Mouse (Mus musculus): ENCODE results near the gene Nars2.

Gene Nars2

GRCm38 (mm10) chr7:97072061-97072460, 120.8 kb downstream of the Nars2 start:
- no peak for DNase-seq (ENCODE audit: low spot score)

- DNase-seq (ENCODE audit: low spot score) = no peak
Measured at GRCm38 (mm10) chr7:97074974-97075373, 123.7 kb downstream of the Nars2 start.

GRCm38 (mm10) chr7:97076977-97077376, 125.7 kb downstream of the Nars2 start:
- no peak for DNase-seq (ENCODE audit: low spot score)

- DNase-seq (ENCODE audit: low spot score) = no peak
Measured at GRCm38 (mm10) chr7:97078685-97079084, 127.4 kb downstream of the Nars2 start.

GRCm38 (mm10) chr7:97079145-97079544, 127.8 kb downstream of the Nars2 start:
- no peak for DNase-seq (ENCODE audit: low spot score)

GRCm38 (mm10) chr7:97079651-97080365, 128.5 kb downstream of the Nars2 start:
- DNase-seq (ENCODE audit: low spot score) = no peak

- DNase-seq (ENCODE audit: low spot score) = no peak
Measured at GRCm38 (mm10) chr7:97080621-97081241, 129.4 kb downstream of the Nars2 start.

- DNase-seq (ENCODE audit: low spot score) = no peak
Measured at GRCm38 (mm10) chr7:97081242-97081958, 130.1 kb downstream of the Nars2 start, which contains the start of gene Gab2. Gene Gab2 (plus strand): TSS chr7:97081586.

- no peak for DNase-seq (ENCODE audit: low spot score)
Measured at GRCm38 (mm10) chr7:97081959-97082218, 130.6 kb downstream of the Nars2 start.

- DNase-seq (ENCODE audit: low spot score) = no peak
Measured at GRCm38 (mm10) chr7:97082219-97083101, 131.2 kb downstream of the Nars2 start.

GRCm38 (mm10) chr7:97083579-97083978, 132.3 kb downstream of the Nars2 start:
- DNase-seq (ENCODE audit: low spot score) = no peak

GRCm38 (mm10) chr7:97084181-97084580, 132.9 kb downstream of the Nars2 start:
- DNase-seq (ENCODE audit: low spot score) = no peak

- no peak for DNase-seq (ENCODE audit: low spot score)
Measured at GRCm38 (mm10) chr7:97085291-97085690, 134.0 kb downstream of the Nars2 start.

- DNase-seq (ENCODE audit: low spot score) = no peak
Measured at GRCm38 (mm10) chr7:97094241-97094640, 142.9 kb downstream of the Nars2 start.

GRCm38 (mm10) chr7:97108119-97108518, 156.8 kb downstream of the Nars2 start:
- DNase-seq (ENCODE audit: low spot score) = no peak
